Mouse (Mus musculus): ENCODE measurements around the gene Lmo7. TPM values are rescaled to one million over a fixed set of nuclear protein-coding genes. Genes with fewer than 3 reads are reported as not detected.

The Lmo7 gene
- 0.95 to 2.3 TPM (median 1.8 TPM) in 3 replicates for total RNA-seq (2017)

DNA sequence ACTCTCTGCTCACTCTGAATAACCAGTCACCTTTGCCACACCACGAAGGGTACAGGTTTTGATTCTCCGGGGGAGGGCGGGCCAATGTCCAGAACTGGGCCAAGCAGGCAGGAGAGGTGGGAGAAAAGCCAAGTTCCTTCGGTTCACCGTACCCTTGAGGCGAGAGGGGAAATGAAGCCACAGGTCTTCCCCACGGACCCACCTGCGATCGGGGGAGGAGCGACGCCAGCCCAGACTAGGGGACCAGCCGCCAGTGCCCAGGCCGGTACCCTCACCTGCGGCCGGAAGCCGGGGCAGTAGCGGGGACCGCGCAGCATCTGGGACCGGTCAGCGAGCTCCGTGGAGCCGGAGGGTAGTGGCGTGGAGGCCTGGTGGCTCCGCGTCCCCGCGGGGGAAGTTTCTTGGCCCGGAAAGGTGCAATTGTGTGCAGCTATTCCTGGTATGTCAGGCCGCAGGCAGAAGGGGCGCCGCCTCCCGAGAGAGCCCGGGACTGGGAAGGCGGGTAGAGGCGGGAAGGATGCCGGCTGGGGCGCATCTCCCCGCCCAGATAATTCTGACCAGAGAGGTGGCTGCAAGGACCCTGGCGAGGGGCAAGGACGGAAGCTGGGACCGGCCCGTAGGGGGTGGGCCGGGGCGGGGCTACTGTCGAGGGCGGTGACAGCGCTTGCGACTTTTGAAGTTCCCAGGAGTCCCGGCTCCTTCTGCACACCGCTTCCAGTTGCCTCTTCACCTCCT is at the start of gene Lmo7, which contains the start of gene Gm9922:
Gene Lmo7, plus strand, starts transcription at position 721 of the 735 bp plus-strand sequence.
Gene Gm9922, minus strand, starts transcription at position 578 of the 735 bp plus-strand sequence.
- ATAC-seq (replicated peaks; ENCODE audit: insufficient number of reproducible peaks, low FRiP score, low TSS enrichment, poor library complexity, severe bottlenecking) = no peak

- no peak for ATAC-seq (replicated peaks; ENCODE audit: insufficient number of reproducible peaks, low FRiP score, low TSS enrichment, poor library complexity, severe bottlenecking)
These were observed 42.1 kb upstream of the Lmo7 start for GRCm38 (mm10) chr14:101687696-101688095.

GRCm38 (mm10) chr14:101688406-101688805 is 41.4 kb upstream of the Lmo7 start:
- ATAC-seq (replicated peaks; ENCODE audit: insufficient number of reproducible peaks, low FRiP score, low TSS enrichment, poor library complexity, severe bottlenecking) = no peak

- no peak for ATAC-seq (replicated peaks; ENCODE audit: insufficient number of reproducible peaks, low FRiP score, low TSS enrichment, poor library complexity, severe bottlenecking)
These were observed 25.3 kb upstream of the Lmo7 start for GRCm38 (mm10) chr14:101704479-101704878.

DNA sequence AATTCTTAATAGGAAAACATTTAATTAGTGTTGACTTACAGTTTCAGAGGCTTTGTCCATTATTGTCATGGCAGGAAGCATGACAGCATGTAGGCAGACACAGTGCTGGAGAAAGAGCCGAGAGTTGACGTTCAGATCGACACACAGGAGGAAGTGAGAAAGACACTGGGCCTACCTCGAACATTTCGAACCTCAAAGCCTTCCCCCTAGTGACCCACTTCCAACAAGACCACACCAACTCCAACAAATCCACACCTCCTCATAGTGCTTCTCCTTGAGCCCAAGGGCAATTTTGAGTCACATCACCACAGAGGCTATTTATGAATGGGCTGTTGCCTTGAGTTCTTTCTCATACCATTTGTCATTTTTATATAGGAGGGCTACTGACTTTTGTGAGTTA is 22.7 kb upstream of the Lmo7 start:
- no peak for ATAC-seq (replicated peaks; ENCODE audit: insufficient number of reproducible peaks, low FRiP score, low TSS enrichment, poor library complexity, severe bottlenecking)

DNA sequence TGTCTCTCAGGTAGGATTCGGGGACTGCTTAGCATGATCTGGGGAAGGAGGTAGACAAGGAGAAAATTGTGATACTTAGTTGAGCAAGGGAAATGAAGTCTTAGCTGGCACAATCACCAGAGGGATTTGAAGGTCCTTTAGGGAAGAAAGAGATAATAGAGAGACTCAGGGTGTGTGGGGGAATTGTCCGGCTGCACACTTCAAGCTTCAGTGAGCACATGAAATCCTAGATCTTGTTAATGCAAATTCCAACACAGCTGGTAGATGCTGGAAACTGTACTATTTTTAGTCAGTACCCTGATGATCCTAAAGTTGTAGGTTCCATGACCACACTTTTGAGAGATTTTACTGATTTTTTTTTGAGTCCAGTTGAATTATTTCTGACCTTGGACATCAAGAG is 15.3 kb upstream of the Lmo7 start:
- ATAC-seq (replicated peaks; ENCODE audit: insufficient number of reproducible peaks, low FRiP score, low TSS enrichment, poor library complexity, severe bottlenecking) = no peak

DNA sequence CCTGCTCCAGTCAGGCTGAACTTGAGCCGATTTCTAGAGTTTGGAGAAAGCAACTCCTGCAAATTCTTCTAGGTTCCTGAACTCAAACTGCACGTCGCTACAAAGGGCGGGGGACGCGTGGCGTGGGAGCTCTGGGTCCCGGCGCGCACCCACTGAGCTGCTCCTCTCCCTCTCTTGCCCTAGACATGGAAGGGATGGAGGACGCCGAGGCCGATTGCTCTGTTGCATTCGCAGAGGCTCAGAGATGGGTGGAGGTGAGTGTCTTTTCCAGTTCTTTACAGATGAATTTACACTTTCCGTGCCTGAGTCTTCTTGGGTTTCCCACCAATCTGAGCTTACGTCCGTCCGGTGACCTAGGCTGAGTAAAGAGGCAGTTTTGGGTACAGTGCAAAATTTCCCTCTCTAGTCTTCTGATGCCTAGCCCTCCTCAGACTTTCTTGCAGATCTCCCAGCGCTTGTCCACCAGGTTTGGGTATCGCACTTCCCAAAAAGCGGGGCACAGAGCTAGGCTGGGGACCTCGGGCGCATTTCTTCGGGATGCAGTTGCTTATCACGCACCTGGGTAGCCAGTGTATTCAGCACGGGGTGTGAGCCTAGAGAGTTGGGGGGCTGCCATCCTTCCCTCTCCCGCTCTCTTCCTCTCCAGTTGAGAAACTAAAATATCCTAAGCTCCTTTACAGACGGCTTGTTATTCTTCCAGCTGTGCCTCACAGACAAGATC is 375 bp downstream of the Lmo7 start:
- ATAC-seq (replicated peaks; ENCODE audit: insufficient number of reproducible peaks, low FRiP score, low TSS enrichment, poor library complexity, severe bottlenecking) = no peak

GRCm38 (mm10) chr14:101733542-101734303 is 4.0 kb downstream of the Lmo7 start:
- no peak for ATAC-seq (replicated peaks; ENCODE audit: insufficient number of reproducible peaks, low FRiP score, low TSS enrichment, poor library complexity, severe bottlenecking)

GRCm38 (mm10) chr14:101737501-101737900 is 7.7 kb downstream of the Lmo7 start:
- no peak for ATAC-seq (replicated peaks; ENCODE audit: insufficient number of reproducible peaks, low FRiP score, low TSS enrichment, poor library complexity, severe bottlenecking)

DNA sequence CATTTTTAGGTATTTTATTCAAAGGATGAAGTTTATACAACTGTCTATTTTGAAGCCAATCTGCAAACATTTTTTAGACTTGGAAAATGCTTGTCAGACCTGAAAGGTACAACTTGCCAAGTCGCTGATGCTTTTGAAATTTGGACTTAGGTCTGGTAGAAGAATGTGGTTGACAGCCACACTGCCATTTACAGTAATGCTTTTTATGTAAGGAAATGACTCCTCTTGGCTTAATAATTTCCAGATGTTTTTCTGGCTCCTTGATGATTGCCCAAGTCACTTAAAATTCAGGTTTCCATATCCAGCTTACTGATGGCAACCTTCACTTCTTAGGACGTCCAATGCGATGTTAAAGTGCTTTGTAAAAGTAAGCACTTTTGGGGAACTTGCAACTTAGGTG is 16.9 kb downstream of the Lmo7 start:
- no peak for ATAC-seq (replicated peaks; ENCODE audit: insufficient number of reproducible peaks, low FRiP score, low TSS enrichment, poor library complexity, severe bottlenecking)

- no peak for ATAC-seq (replicated peaks; ENCODE audit: insufficient number of reproducible peaks, low FRiP score, low TSS enrichment, poor library complexity, severe bottlenecking)
These were observed 18.1 kb downstream of the Lmo7 start for GRCm38 (mm10) chr14:101747811-101748210.

DNA sequence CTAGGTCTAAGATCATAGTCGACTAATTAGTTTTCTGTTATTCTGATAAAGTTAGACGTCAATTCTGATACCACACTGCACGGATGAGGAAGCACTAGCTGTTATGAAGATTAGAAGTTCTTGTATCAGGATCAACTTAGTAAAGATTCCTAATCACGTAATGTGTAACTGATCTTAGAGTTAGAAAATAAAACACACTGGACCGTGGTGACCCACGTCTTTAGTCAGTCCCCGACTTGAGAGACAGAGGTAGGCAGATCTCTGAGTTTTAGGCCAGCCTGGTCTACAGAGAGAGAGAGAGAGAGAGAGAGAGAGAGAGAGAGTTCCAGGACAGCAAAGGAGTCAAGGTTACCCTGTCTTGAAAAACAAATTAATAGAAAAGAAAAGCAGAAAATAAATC is 18.7 kb downstream of the Lmo7 start:
- ATAC-seq (replicated peaks; ENCODE audit: insufficient number of reproducible peaks, low FRiP score, low TSS enrichment, poor library complexity, severe bottlenecking) = no peak

GRCm38 (mm10) chr14:101750910-101751309 is 21.2 kb downstream of the Lmo7 start:
- ATAC-seq (replicated peaks; ENCODE audit: insufficient number of reproducible peaks, low FRiP score, low TSS enrichment, poor library complexity, severe bottlenecking) = no peak

DNA sequence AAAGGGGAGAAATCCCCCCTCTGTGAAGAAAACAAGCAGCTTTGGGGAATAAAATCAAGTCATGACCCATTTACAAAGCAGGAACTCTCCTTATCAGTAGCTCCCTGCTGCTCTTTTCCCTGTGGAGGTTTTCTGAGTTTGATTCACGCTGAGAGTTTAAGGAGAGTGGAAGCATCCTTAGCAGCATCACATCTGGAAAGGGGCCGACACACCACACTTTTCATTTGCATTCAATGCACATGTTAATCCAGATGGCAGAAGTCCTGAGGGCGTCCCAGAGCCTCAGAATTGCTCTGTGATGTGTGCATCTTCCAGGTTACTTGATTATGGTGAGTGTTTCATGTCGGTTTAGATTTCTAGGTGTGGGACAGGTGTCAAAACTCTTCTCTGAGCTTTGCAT is 25.7 kb downstream of the Lmo7 start:
- ATAC-seq (replicated peaks; ENCODE audit: insufficient number of reproducible peaks, low FRiP score, low TSS enrichment, poor library complexity, severe bottlenecking) = no peak

- ATAC-seq (replicated peaks; ENCODE audit: insufficient number of reproducible peaks, low FRiP score, low TSS enrichment, poor library complexity, severe bottlenecking) = no peak
These were observed 32.5 kb downstream of the Lmo7 start for GRCm38 (mm10) chr14:101762267-101762666.

DNA sequence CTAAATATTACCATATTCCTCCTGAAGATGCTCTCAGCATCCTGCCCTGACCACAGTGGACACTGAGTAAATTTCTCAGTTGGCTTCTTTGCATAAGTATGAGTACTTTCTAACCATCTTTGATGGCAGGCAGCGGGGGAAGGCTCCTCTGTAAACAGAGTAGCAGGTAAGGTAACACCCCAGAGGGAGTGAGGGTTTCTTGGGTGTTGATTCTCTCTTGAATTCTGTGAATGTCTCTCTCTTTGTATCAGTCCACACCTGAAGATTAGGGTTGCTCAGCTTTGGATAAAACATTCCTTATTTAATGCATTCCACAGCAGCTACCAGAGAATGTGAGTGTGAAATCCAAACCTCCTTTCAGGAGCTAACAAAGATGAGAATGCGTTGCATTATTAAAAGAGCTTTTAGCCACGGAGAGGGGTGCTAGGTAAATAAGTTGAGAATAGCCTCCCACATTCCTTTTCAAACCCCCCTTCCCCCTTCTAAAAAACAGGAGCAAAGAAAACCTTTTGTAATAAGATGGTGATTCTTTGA is 34.1 kb downstream of the Lmo7 start:
- ATAC-seq (replicated peaks; ENCODE audit: insufficient number of reproducible peaks, low FRiP score, low TSS enrichment, poor library complexity, severe bottlenecking) = no peak

DNA sequence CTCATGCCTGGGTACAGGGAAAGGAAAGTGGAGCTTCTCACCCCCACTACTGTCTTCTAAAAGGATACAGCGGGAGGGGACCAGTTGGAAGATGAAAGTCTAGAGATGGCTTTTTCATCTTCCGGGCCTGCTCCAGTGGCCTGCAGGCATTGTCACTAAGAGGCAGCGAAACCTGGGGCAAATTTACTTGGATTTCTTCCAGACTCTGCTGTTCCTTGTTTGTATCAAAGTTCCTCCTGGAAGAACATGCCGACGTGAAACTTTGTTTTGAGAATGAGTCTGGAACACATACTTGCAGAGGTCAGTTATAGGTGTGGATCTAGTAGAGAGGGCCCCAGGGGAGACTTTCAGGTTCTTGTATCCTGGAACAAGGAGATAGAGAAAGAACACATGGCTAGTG is 41.6 kb downstream of the Lmo7 start:
- no peak for ATAC-seq (replicated peaks; ENCODE audit: insufficient number of reproducible peaks, low FRiP score, low TSS enrichment, poor library complexity, severe bottlenecking)

DNA sequence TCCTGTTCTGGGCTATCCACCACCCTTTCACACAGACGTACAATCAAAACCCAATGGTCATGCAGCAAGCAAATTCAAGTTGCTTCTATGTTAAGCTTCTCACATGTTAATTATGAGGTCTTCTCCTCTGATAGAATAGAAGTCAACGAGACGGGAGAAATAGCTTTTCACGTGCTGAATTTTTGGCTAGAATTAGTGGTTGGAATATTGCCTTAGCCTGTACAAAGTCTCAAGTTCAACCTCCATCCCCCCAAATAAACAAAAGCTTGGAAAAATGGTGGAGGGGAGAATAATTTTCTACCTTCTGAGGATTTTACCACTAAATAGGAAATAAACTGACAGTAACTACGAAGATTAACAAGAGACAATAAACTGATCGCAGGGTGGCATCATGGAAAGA is 42.0 kb downstream of the Lmo7 start:
- no peak for ATAC-seq (replicated peaks; ENCODE audit: insufficient number of reproducible peaks, low FRiP score, low TSS enrichment, poor library complexity, severe bottlenecking)

DNA sequence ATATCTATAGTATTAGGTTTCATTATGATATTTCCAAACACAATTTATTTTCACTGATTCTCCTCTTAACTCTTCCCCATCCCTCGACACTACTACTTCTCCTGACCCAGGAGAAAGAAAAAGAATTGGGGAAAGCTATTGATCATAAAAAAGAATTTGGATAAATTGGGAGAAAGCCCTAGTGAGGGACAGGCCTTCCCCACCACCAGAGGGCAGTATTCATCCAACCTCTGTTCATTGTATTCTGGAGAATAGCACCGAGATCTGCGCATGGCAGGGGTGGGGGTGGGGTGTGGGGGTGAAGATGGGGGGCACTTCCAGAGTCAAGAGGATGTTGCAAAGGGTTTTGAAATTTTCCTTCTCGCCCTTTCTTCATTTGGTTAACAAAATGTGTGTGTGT is 44.9 kb downstream of the Lmo7 start:
- no peak for ATAC-seq (replicated peaks; ENCODE audit: insufficient number of reproducible peaks, low FRiP score, low TSS enrichment, poor library complexity, severe bottlenecking)
